Mouse (Mus musculus) Patski (cell line): Measurements from ENCODE around the gene Cdr2. TPM values are rescaled to one million over a fixed set of nuclear protein-coding genes. Genes with fewer than 3 reads are reported as not detected.

ENCODE experiments used
- ATAC-seq: fragments of 100-300 bp; one replicate; pipeline ENCODE4 v1.8.0; 2021
- CTCF ChIA-PET: fragments of 350-600 bp; sonication (Branson Sonifier 250); formaldehyde crosslinking; loops from one replicate; lab custom pipeline; 2022; ENCODE audit warnings: inconsistent platforms; lab: Charles Lee
- POLR2A ChIA-PET: fragments of 350-600 bp; sonication (Branson Sonifier 250); formaldehyde crosslinking; loops from one replicate; lab custom pipeline; 2022; ENCODE audit warnings: antibody characterized with exemption, inconsistent platforms; lab: Charles Lee
- DNase-seq: peaks from one replicate; pipeline ENCODE4 v3.0.0-alpha.2; 2011; ENCODE audit warnings: low read depth, low spot score
- H3K27me3 ChIP-seq: fragments of 371-371 bp; one replicate; pipeline ENCODE4 v1.5.1; 2021
- CTCF ChIP-seq: fragments of 100-300 bp; IDR thresholded peaks from one replicate; pipeline ENCODE4 v1.5.1; 2021
- in situ Hi-C: fragments of 300-500 bp; cut with MboI; formaldehyde crosslinking; loops from 3 replicates; pipeline ENCODE4 v1.11.1; 2018; ENCODE audit warnings: low pct_unique_long_range_greater_than_20kb, mixed read lengths
- polyA plus RNA-seq: library from polyadenylated mRNA; unstranded; gene quantifications from one replicate; pipeline ENCODE4 v1.2.3, GENCODE M21; 2021

The Cdr2 gene
- polyA plus RNA-seq, 1 experiment from 2014 or later, result 39.9 TPM

DNA sequence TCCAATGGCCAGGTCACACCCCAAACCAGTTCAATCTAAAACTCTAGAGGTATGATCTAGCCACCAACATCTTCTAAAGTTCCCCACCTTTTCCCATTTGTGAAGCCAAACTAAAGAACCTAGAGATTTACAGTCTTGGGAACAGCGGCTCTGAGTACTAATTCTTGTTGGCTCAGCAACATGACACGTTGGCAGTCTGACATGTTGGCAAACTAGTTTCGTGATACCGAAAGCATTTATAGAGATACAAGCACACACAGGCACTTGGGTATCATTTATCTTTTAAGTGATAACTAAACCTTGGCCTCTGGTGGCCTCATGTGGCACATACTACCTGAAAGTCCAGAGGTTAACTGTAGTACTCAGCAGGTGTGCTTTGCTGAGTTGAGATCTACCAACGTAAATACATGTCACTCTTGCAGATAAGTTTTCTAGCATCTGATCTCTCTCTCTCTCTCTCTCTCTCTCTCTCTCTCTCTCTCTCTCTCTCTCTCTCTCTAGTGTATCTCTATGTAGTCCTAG is 20.4 kb upstream of the Cdr2 start:
- ChIA-PET POLR2A (no interaction called here), CTCF (no interaction called here)
- no peak for TF ChIP-seq CTCF
- DNase-seq (no peak), ATAC-seq (no peak)
- no peaks in the 10 kb centered on the region for H3K27me3 ChIP-seq
- in situ Hi-C loops, result no loop called here

GRCm38 (mm10) chr7:121001879-121002278 is 19.8 kb upstream of the Cdr2 start:
- POLR2A ChIA-PET, result no interaction called here
- ATAC-seq (no peak), DNase-seq (no peak)
- H3K27me3 ChIP-seq, result no peaks in the 10 kb centered on the region
- CTCF ChIA-PET, result interaction anchor here (1.2 kb wide), 1 partner anchor 8 kb away, joined by 3 read pairs; no protein-coding TSS in a partner anchor
- in situ Hi-C loops, result no loop called here
- no peak for TF ChIP-seq CTCF

- H3K27me3 ChIP-seq, result no peaks in the 10 kb centered on the region
- POLR2A ChIA-PET, result interaction anchor here (1.5 kb wide), 1 partner anchor 18 kb away, joined by 5 read pairs; the partner anchor contains the start of genes Cdr2 and Mfsd13b
- TF ChIP-seq CTCF, result no peak
- CTCF ChIA-PET, result interaction anchor here (0.7 to 2.6 kb wide), 8 partner anchors 13 to 45 kb away, joined by 3 to 11 read pairs (median 4); partner anchors contain the start of genes Cdr2 and Mfsd13b
- in situ Hi-C loops, result no loop called here
- DNase-seq (no peak), ATAC-seq (no peak)
Measured at GRCm38 (mm10) chr7:121000065-121000822, 18.1 kb upstream of the Cdr2 start.

DNA sequence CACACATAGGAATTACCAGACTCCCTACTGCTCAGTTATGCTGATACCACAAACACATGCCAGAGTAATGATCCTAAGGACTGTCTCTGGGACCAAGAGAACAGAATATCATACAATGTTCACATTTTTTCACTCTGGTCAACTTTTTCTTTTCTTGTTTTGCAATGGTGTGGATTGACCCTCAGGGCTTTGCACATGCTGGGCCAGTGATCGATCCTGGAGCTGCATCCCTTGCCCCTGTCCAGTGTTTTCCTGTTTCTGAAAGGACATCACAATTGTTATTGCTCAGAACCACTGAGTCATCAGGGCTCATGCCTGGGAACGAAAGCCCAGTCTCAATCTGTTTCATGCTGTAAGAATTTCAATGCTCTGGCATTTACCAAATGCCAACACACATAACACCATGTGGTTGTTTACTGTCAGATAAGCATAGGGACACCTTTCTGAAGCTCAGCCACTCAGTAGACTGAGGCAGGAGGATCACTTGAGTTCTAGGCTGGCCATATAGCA is 17.0 kb upstream of the Cdr2 start:
- CTCF ChIA-PET, result interaction anchor here (0.8 to 2.6 kb wide), 6 partner anchors 13 to 46 kb away, joined by 3 to 11 read pairs (median 4); partner anchors contain the start of genes Cdr2 and Mfsd13b
- no peak for TF ChIP-seq CTCF
- peak; percentile 77 for ATAC-seq
- POLR2A ChIA-PET, result interaction anchor here (1.5 kb wide), 1 partner anchor 17 kb away, joined by 5 read pairs; the partner anchor contains the start of genes Cdr2 and Mfsd13b
- in situ Hi-C loops, result no loop called here
- DNase-seq, result no peak
- no peaks in the 10 kb centered on the region for H3K27me3 ChIP-seq

DNA sequence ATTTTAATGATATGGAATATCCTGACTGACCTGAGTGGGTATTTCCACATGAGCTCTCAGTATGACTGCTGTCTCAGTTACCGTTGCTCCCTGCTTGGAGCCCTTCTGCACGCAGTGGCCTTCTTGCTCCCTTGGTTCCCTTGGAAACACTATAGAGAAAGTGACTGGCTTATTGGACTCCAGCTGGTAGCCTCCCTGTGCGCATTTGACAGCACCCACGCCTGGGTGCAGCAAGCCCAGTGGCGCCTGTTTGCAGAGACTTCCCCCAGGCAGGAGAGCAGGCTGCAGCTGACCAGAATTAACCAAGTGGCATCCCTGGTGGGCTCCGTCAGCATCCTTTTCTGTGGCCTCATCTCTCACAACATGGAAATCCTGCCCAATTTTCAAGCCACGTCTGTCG is 9.1 kb upstream of the Cdr2 start:
- ChIA-PET CTCF (interaction anchor here (1.7 kb wide), 1 partner anchor 11 kb away, joined by 7 read pairs; no protein-coding TSS in a partner anchor), POLR2A (interaction anchor here (1.0 kb wide), 1 partner anchor 9 kb away, joined by 4 read pairs; the partner anchor contains the start of genes Cdr2 and Mfsd13b)
- DNase-seq (no peak), ATAC-seq (no peak)
- H3K27me3 ChIP-seq, result no peaks in the 10 kb centered on the region
- in situ Hi-C loops, result no loop called here
- no peak for TF ChIP-seq CTCF

GRCm38 (mm10) chr7:120982968-120983367 is 856 bp upstream of the Cdr2 start:
- in situ Hi-C loops, result no loop called here
- DNase-seq, result no peak
- POLR2A ChIA-PET, result interaction anchor here (0.6 to 2.1 kb wide), 3 partner anchors 8 to 133 kb away, joined by 3 to 5 read pairs (median 4); no protein-coding TSS in a partner anchor
- TF ChIP-seq CTCF, result no peak
- H3K27me3 ChIP-seq, result no peaks in the 10 kb centered on the region
- CTCF ChIA-PET, result interaction anchor here (1.3 to 2.1 kb wide), 4 partner anchors 10 to 55 kb away, joined by 3 to 12 read pairs (median 4); no protein-coding TSS in a partner anchor
- ATAC-seq, result no peak

- ATAC-seq (peak; percentile 59), DNase-seq (no peak)
- POLR2A ChIA-PET, result interaction anchor here (0.8 to 2.1 kb wide), 4 partner anchors 19 to 74 kb away, joined by 3 to 5 read pairs (median 3); no protein-coding TSS in a partner anchor
- no peaks in the 10 kb centered on the region for H3K27me3 ChIP-seq
- CTCF ChIA-PET, result interaction anchor here (1.6 to 3.0 kb wide), 3 partner anchors 9 to 20 kb away, joined by 4 to 15 read pairs (median 7); no protein-coding TSS in a partner anchor
- no peak for TF ChIP-seq CTCF
- in situ Hi-C loops, result no loop called here
Measured at GRCm38 (mm10) chr7:120980931-120981924, 884 bp downstream of the Cdr2 start.

DNA sequence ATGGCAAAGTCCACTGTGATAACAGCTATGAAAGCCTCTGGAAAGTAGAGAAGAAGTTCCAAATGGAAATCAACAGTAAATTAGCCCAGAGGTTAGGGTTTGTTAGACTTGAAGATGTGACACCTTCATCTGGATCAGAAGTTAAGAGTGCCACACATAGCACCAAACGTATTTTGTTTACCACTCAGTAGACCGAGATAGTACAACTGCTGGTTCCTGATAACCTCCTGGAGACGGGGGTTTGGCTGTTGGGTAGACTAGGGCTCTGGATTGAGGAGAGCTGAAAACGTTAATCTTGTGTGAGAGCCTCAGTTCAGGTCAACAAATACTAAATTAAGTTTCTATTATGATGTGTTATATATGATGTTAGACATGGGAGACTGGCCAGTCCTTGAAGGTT is 2.1 kb downstream of the Cdr2 start:
- ATAC-seq (no peak), DNase-seq (no peak)
- H3K27me3 ChIP-seq, result no peaks in the 10 kb centered on the region
- ChIA-PET POLR2A (no interaction called here), CTCF (interaction anchor here (1.3 to 3.0 kb wide), 3 partner anchors 10 to 19 kb away, joined by 3 to 15 read pairs (median 7); no protein-coding TSS in a partner anchor)
- no peak for TF ChIP-seq CTCF
- in situ Hi-C loops, result no loop called here

- CTCF ChIA-PET, result interaction anchor here (0.8 to 2.1 kb wide), 3 partner anchors 14 to 42 kb away, joined by 3 to 7 read pairs (median 3); no protein-coding TSS in a partner anchor
- POLR2A ChIA-PET, result no interaction called here
- no peak for TF ChIP-seq CTCF
- H3K27me3 ChIP-seq, result no peaks in the 10 kb centered on the region
- DNase-seq (no peak), ATAC-seq (no peak)
- in situ Hi-C loops, result no loop called here
Measured at GRCm38 (mm10) chr7:120977063-120977462, 5.0 kb downstream of the Cdr2 start.
